Mouse (Mus musculus): Measurements from ENCODE around the gene 1810043G02Rik.

- no peak for TF ChIP-seq CTCF (IDR thresholded peaks at IDR 0.05; ENCODE audit: low read depth, low read length)
- TF ChIP-seq POLR2A (IDR thresholded peaks at IDR 0.05; ENCODE audit: insufficient read depth, low read length): no peak
Observed at GRCm38 (mm10) chr10:77974323-77974722, 4.0 kb upstream of the 1810043G02Rik start.

All from ES-Bruce4 (cell line).